Mouse (Mus musculus) activated CD4-positive, CD25-positive, alpha-beta regulatory T cell, adult 4 months (primary cell): ENCODE results near the gene Lzts2. TPM values are rescaled to one million over a fixed set of nuclear protein-coding genes. Genes with fewer than 3 reads are reported as not detected.

Experiments
- ATAC-seq: one replicate; pipeline ENCODE4 v1.8.0; 2017
- polyA plus RNA-seq, 2 experiments: library from polyadenylated mRNA; unstranded; fragments of 100-300 nt; shearing (Covaris generic); gene quantifications; one replicate each; pipeline ENCODE4 v1.2.1; 2017

The Lzts2 gene
- polyA plus RNA-seq, 2 experiments from 2014 or later: 0.78 to 1.8 TPM

DNA sequence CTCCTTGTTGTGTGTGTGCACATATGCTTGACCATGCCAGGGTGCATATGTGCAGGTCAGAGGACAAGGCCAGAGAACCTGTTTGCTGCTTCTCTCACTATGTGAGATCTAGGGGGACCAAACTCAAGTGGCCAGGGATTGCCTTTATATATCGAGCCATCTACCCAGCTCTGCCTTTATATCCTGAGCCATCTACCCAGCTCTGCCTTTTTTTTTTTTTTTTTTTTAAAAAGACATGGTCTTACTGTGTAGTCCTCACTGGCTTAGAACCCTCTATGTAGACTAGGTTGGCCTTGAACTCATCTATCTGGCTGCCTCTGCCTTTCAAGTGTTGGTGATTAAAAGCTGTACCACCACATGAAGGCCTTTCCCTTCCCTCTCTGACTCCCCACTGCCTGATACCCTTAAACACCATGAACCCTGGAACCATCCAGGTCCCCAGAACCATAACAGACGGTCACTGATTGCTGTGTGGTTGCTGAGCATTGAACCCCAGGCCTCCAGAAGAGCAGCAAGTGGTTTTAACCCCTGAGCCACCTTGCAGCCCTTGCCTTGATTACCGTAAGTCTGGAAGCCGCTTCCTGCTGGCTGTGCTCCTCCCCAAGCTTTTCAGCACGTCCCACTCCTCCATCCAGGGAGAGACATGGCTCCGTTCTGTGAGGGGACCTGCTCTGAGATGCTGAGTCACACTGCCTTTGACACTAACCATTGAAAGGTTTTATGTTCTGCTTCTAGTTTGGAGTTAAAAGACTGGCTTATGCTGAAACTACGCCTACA, 10.3 kb upstream of the Lzts2 start:
- ATAC-seq: no peak

DNA sequence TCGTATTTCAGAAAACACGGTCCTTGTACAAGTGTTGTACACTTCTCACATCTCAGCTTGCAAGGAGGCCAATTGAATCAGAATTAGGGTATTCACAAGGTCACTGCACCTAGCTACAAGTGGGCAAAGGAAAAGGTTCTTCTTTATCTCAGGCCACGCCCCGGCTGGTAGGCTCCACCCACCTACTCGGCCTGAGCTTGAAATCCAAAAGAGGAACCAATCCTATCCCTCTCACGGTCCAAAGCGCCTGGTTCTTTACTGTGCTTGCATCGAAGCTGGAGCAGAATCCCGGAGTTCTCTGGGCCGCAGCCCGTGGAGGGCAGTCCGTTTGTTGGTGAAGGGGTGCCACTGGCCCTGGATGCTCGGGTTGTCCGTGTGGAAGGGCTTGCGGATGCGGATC, 8.8 kb upstream of the Lzts2 start, which contains the start of gene Twnk:
Twnk (plus strand) TSS at position 220 of the 400 bp plus-strand sequence.
- no peak for ATAC-seq

DNA sequence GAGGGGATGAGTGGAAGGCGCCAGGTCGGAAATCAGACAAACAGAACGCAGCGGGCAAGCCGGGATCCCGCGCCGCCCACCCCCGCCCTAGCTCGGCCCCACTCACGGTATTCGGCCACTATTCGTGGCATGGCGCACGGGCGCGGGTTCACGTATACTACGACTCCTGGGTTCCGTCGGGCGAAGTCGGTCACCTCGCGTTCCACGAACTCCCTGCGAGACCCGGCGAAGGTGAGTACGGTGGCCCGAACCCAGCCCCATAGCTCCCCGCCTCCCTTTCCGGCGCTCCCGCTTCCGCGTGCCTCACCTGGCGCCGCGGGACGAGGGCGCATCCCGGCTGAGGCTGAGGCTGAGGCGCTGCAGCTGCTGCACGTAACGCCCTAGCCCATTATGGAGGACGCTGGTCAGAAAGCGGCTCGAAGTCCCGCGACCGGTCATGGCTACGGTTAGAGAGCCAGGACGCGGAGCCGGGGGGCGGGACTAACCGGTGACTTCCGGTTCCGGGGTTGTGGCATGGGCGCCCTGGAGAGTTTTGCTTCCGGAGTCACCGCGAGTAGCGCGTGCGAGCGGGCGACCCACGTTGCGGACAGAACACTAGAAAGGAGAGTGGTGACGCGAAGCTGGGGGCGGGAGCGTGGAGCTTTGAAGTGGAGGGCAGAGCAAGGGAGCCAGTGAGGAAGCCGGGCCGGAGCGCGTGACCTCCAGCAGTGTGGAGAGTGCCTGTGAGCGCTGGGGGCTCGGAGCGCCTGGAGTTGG, 8.1 kb upstream of the Lzts2 start, which contains the start of gene Mrpl43:
Mrpl43 (minus strand) TSS at position 486 of the 756 bp plus-strand sequence.
- peak; percentile 96 for ATAC-seq

DNA sequence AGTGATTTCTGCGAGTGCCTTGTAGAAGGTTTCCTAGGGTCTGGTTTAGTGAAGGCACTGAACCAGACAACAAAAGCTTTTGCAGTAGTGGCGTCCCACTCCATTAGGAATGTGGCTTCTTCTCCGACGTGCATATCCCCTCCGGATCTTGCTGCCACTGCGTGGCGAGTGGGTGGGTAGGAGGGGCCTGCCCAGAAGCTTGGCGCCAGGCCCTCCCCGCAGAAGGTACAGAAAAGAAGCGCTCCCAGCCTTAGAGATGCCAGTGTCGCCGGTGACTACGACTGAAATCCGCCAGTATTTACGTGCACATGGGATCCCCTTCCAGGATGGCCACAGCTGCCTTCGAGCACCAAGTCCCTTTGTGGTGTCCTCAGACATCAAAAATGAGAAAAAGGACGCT, 7.2 kb upstream of the Lzts2 start:
- no peak for ATAC-seq

DNA sequence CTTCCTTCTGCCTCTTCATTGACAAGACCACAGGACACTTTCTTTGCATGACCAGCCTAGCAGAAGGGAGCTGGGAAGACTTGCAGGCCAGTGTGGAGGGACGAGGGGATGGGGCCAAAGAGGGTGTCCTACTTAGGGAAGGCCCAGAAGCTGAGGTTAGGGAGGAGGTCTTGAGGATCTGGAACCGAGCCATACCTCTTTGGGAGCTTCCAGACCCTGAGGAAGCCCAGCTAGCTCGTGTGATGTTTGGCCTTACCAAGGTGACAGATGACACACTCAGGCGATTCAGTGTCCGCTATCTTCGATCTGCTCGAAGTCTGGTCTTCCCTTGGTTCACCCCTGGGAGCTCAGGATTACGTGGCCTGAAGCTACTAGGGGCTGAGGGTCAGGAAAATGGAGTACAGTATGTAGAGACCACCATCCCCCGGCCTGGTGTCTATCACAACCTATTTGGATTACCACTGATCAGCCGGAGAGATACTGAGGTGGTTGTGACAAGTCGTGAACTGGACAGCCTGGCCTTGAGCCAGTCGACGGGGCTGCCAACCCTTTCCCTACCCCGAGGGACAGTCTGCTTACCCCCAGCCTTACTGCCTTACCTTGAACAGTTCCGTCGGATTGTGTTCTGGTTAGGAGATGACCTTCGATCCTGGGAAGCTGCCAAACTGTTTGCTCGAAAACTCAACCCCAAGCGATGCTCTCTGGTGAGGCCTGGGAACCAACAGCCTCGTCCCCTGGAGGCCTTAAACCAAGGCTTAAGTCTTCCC, 6.6 kb upstream of the Lzts2 start:
- no peak for ATAC-seq

DNA sequence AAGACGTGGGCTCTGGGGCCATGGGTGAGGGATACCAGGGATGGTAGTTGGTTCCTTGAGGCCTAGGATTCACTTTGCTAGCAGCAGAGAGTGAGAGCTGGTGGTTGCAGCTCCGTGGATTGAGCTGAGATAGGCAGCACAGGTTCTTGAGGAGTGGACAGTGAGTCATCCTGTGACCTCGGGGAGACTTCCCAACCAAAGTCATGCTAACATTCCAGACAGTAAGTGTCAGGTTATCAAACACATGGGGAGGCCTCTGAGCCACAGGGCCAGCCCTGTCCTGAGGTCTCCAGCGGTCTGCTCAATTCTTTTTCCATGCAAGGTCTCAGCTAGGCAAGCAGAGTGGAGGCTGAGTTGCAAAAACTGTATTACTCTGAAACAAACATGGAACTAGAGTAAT, 3.6 kb upstream of the Lzts2 start:
- no peak for ATAC-seq

DNA sequence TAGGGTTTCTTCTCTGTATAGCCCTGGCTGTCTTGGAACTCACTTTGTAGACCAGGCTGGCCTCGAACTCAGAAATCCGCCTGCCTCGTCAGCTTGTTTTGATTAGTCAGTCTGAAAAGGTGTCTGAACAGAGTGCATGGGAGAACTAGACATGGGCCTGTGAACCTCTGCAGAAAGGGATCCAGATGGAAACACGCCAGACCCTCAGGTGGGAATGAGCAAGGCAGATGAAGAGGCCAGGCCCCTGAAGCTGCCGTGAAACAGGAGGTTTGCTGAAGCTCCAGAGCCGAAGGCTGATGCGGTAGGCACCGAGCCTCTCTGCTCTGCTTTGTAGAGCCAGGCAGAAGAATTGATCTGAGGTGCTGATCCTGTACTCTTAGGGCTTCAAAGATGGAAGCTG, 2.0 kb upstream of the Lzts2 start:
- ATAC-seq: no peak

DNA sequence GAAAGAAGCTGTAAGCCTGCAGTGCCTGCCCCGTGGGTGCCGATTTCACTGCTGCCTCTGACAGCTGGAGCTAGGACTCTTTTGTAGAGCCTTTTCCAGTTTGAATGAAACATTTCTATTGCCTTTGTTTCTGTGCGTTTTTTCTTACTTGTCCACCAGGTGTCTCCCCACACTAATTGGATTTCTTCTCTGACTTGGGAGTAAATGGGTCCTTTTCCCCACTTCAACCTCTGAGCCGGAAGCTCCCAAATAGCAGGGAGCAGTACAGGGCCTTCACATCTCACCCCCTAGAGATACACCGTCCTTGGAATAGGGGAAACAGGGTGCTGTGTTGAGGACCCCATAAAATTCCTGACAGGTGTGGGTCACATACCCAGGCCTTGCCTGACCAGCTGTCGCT, 1.6 kb upstream of the Lzts2 start:
- no peak for ATAC-seq

DNA sequence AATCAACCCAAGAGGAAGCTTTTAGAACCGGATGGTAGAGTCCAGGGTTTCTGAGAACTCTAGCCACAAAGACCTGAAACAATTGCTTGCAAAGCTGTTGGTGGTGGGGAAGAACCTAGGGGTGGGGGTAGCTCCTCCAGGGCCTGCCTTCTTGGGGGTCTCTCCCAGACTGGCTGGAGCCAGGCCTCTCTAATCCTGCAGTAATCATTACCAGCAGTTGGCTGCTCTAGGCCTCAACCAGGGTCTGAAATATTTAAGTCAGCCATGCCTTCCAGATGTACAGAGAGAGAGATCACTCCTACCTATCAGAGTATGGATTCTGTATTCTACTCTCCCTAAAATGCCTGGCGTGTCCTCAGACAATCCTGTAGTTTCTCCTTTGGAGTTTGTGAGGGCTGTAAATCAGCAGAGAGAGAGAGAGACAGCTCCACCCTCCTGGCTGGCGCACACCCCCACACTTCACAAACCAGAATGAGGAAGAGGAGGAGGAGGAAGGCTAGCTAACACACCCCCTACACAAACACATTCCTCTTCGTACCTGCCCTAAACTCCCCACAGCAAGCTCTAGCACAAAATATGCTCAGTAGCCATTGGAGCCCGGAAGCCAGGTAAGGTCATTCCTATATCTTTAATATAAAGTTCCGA, 511 bp upstream of the Lzts2 start:
- no peak for ATAC-seq

DNA sequence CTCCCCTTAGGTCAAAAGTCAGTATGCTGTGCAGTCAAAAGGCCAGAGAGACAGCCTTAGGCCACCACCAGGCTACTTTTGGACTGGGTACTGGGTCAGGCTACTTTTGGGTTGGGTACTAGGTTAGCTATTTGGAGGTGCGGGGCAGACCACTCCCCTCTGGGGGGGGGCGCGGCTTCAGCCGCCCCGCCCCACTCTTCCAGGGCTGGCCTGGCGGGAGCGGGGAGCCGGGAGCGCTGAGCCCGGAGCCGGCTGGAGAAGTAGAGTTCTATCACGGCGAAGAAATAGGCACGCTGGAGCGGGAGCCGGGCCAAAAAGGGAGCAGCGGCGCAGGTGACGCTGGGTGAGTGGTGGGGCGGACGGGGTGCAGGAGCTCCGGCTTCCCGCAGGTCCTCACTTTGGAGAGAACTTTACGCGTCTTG, 778 bp downstream of the Lzts2 start:
- peak; percentile 29 for ATAC-seq

DNA sequence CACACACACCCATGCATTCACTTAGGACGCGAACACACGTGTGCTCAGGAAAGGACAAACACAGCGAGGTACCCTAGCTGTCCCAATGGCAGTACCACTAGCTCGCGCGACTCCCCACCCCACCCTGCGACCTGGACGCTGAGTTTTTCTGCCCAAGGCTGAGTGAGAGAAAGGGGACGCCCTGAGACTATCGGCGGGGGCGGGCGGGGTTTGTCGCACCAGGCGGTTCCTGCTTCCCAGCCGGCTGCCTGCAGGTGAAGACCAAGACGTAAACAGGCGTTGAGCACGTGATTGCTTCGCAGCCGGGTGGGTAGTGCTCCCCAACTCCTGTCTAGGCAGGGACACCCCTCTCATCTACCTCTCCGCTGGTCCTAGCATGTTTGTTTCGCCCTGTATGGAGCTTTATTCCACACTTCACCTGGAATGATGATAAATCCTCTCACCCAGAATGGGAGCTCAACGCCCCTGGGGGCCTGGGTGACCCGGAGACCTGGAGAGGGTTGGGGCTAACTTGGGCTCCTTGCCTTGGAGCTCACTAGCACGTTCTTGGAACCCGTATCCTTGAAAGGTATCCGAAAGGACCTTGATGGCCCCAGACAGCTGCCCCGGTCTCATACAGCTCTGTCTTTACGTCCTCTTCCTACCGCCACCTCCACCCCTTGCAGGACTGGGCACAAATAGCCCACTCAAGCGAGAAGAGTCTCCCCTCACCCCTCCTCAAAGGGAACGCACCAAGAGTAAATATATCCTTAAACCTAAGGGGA, 1.5 kb downstream of the Lzts2 start:
- ATAC-seq: peak; percentile 70

DNA sequence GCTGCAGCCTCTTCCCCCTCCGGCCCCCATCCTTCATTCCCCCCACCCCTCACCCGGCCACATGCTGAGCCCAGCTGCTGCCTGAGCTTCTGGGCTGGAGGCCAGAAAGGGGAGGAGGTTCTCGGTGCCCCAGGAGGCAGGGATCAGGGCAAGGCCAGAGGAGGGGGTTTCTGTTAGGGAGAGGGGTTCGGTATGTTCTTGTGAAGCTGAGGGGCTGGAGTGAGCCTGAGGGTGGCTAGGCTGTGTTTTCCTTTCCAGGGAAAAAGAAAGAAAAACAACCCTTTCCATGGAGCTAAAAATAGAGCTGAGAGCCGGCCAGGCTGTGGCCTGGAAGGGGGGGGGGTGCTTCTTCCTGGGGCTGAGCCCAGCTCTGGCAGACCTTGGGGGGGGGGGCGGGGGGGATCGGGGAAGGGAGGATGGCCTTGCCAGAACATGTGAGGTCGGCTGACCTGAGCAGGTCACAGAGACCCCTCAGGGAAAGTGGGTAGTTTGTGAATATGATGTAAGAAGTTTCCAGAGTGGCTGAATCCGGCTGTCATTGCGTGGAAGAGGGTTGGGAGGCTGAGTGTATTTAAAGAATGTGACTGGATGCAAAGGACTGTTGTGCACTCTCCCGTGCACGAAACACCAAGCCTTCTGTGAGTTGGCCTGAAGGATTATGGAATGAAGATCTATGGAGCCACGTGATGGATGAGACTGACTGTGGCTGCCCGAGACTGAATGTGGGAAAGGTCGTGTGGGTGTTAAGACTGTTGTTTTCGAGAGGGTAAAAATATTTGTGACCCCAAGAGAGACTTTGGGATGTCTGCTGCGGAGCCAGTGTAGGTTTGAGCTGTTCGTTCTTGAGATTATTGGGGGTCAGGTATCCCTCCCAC, 2.4 kb downstream of the Lzts2 start:
- ATAC-seq: no peak

DNA sequence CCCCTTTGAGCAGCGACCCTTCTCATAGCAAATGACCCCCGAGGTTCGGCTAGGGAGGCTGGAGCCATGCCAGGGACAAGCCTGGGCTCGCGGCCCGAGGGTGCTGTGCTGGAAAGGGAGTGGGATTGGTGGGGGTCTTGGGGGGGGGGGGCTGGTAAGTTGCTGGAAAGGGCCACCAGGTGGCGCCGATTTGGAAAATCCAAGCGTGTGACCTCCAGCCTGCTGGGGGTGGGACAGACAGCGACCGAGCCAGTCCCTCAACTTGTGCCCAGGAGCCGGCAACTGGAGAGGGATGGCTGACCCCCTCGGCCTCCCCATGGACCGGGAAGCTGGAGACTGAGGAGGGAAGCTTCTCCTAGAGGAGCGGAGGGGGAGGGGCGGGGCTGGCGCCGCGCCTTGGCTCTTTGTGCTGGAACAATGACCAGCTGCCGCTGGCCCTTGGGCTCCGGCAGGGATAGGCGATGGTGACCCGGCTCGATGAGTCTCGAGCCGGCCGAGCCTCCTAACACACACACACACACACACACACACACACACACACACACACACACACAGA, 3.1 kb downstream of the Lzts2 start:
- no peak for ATAC-seq

DNA sequence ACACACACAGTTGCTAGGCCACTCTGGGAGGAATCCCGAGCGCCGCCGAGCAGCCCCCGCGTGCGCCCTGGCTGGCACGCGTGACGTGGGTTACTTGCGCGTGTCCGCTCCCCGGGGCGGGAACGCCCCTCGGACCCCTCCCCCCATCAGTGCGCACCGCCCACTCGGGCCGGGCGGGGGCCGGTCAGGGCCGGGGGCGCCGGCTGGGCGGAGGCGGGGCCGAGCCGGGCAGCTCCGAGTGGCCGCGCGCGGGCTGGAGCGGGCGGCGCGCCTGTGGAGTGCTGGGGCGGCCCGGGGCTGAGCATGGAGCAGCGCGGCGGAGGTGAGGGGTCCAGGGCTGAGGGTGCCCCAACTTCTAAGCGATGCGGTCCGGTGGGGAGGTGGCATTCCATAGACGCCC, 3.7 kb downstream of the Lzts2 start:
- peak; percentile 9 for ATAC-seq

DNA sequence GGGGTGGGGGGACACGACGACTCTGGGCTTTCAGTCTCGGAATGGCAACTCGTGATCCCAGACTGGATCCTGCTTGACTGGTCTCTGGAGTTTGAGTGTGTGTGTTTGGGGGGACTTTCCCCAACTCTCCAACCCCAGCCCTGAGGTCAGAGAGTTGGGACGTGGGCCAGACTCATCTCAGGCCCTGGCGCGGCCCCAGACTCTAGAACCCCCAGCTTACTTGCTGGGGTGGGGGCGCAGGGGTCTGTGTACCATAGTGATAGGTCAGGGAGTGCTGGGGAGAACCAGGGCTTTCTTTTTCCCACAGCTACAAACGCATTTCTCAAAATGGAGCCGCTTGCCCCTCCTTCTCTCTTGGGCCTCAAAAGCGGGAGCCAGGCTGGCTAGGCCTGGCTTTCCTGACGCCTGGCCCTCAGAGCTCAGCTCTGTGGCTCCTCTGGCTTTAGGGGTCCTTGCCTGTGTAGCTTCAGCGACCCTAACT, 4.2 kb downstream of the Lzts2 start:
- no peak for ATAC-seq

DNA sequence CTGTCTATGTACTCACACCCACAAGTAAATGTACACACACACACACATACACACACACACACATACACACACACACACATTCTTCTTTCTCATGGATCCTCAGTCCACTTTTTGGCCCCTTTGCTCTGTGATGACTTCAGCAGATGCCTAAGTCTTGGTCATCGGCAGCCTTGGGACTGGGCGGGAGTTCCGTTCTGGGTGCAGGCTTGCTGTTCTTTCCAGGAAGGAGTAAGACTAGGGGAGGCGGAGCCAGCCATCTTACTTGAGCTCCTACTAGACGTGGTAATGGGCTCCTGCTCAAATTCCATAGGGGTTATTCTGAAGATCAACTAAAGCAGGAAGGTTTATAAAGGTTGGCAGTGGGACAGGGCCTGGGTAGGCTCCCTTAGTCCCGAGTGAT, 6.1 kb downstream of the Lzts2 start:
- no peak for ATAC-seq

DNA sequence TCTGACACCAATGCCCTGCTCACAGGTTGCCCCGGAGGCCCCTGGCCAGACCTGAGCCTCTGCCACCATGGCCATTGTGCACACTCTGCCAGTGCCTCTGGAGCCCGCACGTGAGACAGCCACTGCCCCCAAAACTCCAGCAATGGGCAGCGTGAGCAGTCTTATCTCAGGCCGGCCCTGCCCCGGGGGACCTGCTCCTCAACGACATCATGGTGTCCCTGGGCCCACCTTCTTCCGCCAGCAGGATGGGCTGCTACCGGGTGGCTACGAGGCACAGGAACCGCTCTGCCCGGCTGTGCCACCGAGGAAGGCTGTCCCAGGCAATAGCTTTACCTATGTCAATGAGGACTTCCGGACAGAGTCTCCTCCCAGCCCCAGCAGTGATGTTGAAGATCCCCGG, 7.1 kb downstream of the Lzts2 start:
- ATAC-seq: no peak

DNA sequence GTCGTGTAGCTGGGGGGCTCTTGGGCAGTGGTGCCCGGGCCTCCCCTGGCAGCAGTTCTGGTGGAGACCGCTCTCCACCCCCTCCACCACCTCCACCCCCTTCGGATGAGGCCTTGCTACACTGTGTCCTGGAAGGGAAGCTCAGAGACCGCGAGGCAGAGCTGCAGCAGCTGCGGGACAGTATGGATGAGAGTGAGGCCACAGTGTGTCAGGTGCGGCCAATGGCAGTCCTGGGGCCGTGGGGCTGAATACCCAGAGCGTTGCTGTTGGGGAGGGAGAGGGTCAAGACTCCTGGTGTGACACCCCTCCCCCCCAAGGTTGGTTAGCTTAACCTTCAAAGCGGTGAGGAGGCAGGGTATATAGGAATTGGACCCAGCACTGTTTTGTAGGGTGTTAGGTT, 9.8 kb downstream of the Lzts2 start:
- ATAC-seq: no peak

DNA sequence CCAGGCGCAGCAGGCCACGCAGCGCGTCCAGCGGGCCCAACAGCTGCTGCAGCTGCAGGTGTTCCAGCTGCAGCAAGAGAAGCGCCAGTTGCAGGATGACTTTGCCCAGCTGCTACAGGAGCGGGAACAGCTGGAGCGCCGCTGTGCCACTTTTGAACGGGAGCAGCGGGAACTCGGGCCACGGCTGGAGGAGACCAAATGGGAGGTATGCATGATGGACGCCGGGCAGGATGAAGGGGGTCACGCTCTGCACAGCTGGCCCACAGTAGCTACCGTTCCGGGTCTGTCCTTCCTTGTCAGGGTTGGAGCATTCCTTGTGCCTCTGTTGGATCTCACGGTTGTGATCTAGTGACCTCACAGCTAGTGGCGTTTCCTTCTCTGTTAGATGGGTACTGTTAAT, 10.6 kb downstream of the Lzts2 start:
- no peak for ATAC-seq

DNA sequence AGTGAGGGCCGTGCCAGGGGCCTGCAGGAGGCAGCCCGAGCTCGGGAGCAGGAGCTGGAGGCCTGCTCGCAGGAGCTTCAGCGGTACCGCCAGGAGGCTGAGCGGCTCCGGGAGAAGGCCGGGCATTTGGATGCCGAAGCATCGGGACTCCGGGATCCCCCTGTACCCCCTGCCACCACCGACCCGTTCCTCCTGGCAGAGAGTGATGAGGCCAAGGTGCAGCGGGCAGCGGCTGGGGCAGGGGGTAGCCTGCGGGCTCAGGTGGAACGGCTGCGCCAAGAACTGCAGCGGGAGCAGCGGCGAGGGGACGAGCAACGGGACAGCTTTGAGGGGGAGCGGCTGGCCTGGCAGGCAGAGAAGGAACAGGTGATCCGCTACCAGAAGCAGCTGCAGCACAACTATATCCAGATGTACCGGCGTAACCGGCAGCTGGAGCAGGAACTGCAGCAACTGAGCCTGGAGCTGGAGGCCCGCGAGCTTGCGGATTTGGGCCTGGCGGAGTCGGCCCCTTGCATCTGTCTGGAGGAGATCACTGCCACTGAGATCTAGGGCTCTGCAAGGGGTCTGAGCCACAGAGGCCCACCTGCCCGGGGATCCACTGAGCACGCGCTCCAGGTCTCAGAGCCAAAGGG, 11.8 kb downstream of the Lzts2 start:
- ATAC-seq: no peak
